Mouse (Mus musculus) heart, embryonic 10.5 days (tissue): ENCODE data around the gene Scfd2. TPM values are rescaled to one million over a fixed set of nuclear protein-coding genes. Genes with fewer than 3 reads are reported as not detected.

Experiments used
- DNase-seq: peaks from one replicate; pipeline ENCODE4 v3.0.0-alpha.2; 2017; ENCODE audit warnings: low spot score
- H3K27ac ChIP-seq: fragments of 300-500 bp; sonication (generic); 2 replicates; pipeline ENCODE4 v1.5.1; 2016; ENCODE audit warnings: mild to moderate bottlenecking
- H3K27me3 ChIP-seq: fragments of 300-500 bp; sonication (generic); 2 replicates; pipeline ENCODE4 v1.6.1; 2016; ENCODE audit warnings: mild to moderate bottlenecking; ENCODE audit not compliant: poor library complexity, insufficient read depth, severe bottlenecking
- H3K36me3 ChIP-seq: fragments of 300-500 bp; sonication (generic); 2 replicates; pipeline ENCODE4 v1.6.1; 2016; ENCODE audit warnings: mild to moderate bottlenecking, moderate library complexity
- H3K4me1 ChIP-seq: fragments of 300-500 bp; sonication (generic); 2 replicates; pipeline ENCODE4 v1.6.1; 2016; ENCODE audit warnings: mild to moderate bottlenecking
- H3K4me3 ChIP-seq: fragments of 300-500 bp; sonication (generic); 2 replicates; pipeline ENCODE4 v1.5.1; 2016; ENCODE audit warnings: mild to moderate bottlenecking, moderate library complexity
- H3K9me3 ChIP-seq: fragments of 300-500 bp; sonication (generic); 2 replicates; pipeline ENCODE4 v1.6.1; 2016; ENCODE audit warnings: mild to moderate bottlenecking, moderate library complexity
- WGBS: fragments of 180-500 bp; shearing (Covaris S2); methylation state at CpG from one replicate; pipeline ENCODE4 v1.1.7; 2016; 5-methylcytosine and 5-hydroxymethylcytosine counted together
- polyA plus RNA-seq: library from polyadenylated mRNA; unstranded; fragments of >200 nt; fragmentation: Nextera tagmentation; extraction: Ambion mirVana; gene quantifications from 2 replicates; pipeline ENCODE4 v1.2.1, GENCODE M21; 2016

Scfd2 gene
- polyA plus RNA-seq, 1 experiment from 2014 or later, result 17.3 TPM

GRCm38 (mm10) chr5:74175526-74176270 lies 355.9 kb downstream of the Scfd2 start:
- DNase-seq, result no peak
- Histone ChIP-seq H3K4me3 (0 out of 2 replicates have a peak overlapping the region, but pooled peaks have one; percentile 13), H3K27ac (peak overlapping the region; percentile 81), H3K4me1 (peaks cover 49% of the 10 kb centered on the region), H3K27me3 (no peaks in the 10 kb centered on the region), H3K36me3 (no peaks in the 10 kb centered on the region), H3K9me3 (no peaks in the 10 kb centered on the region)
- WGBS, result 43% methylated on average over 14 of the region's 14 CpGs

GRCm38 (mm10) chr5:74173162-74173844 lies 358.3 kb downstream of the Scfd2 start:
- Histone ChIP-seq H3K27me3 (no peaks in the 10 kb centered on the region), H3K4me3 (no peak overlapping the region), H3K27ac (peak overlapping the region; percentile 89), H3K36me3 (no peaks in the 10 kb centered on the region), H3K9me3 (no peaks in the 10 kb centered on the region), H3K4me1 (peaks cover 53% of the 10 kb centered on the region)
- no peak for DNase-seq
- WGBS, result 53% methylated on average over 18 of the region's 18 CpGs

- H3K4me3 ChIP-seq, result peak overlapping the region; percentile 28
- H3K36me3 ChIP-seq, result no peaks in the 10 kb centered on the region
- 26% methylated on average over 12 of the region's 12 CpGs for WGBS
- H3K4me1 ChIP-seq, result peaks cover 53% of the 10 kb centered on the region
- peak; percentile 88 for DNase-seq
- no peaks in the 10 kb centered on the region for H3K9me3 ChIP-seq
- H3K27me3 ChIP-seq, result no peaks in the 10 kb centered on the region
- H3K27ac ChIP-seq, result peak overlapping the region; percentile 89
Measured at GRCm38 (mm10) chr5:74172208-74172607, 359.4 kb downstream of the Scfd2 start.

GRCm38 (mm10) chr5:74171768-74172167 lies 359.8 kb downstream of the Scfd2 start:
- H3K27me3 ChIP-seq, result no peaks in the 10 kb centered on the region
- WGBS, result 65% methylated on average over 9 of the region's 9 CpGs
- DNase-seq, result no peak
- peaks cover 51% of the 10 kb centered on the region for H3K4me1 ChIP-seq
- no peaks in the 10 kb centered on the region for H3K9me3 ChIP-seq
- H3K36me3 ChIP-seq, result no peaks in the 10 kb centered on the region
- H3K4me3 ChIP-seq, result no peak overlapping the region
- H3K27ac ChIP-seq, result peak overlapping the region; percentile 89

- Histone ChIP-seq H3K27ac (peak overlapping the region; percentile 49; the same call in 1 of the 2 replicates), H3K36me3 (no peaks in the 10 kb centered on the region), H3K4me1 (peaks cover 47% of the 10 kb centered on the region), H3K27me3 (no peaks in the 10 kb centered on the region), H3K4me3 (no peak overlapping the region), H3K9me3 (no peaks in the 10 kb centered on the region)
- DNase-seq, result no peak
- 79% methylated on average over 3 of the region's 3 CpGs for WGBS
Measured at GRCm38 (mm10) chr5:74168085-74168484, 363.5 kb downstream of the Scfd2 start.

- peaks cover 47% of the 10 kb centered on the region for H3K4me1 ChIP-seq
- no peaks in the 10 kb centered on the region for H3K36me3 ChIP-seq
- H3K27me3 ChIP-seq, result no peaks in the 10 kb centered on the region
- H3K9me3 ChIP-seq, result no peaks in the 10 kb centered on the region
- no peak overlapping the region for H3K4me3 ChIP-seq
- 78% methylated on average over 3 of the region's 3 CpGs for WGBS
- no peak overlapping the region for H3K27ac ChIP-seq
- no peak for DNase-seq
Measured at GRCm38 (mm10) chr5:74166642-74167041, 364.9 kb downstream of the Scfd2 start.

- 82% methylated on average over 7 of the region's 7 CpGs for WGBS
- H3K27me3 ChIP-seq, result no peaks in the 10 kb centered on the region
- no peak for DNase-seq
- H3K9me3 ChIP-seq, result no peaks in the 10 kb centered on the region
- H3K4me1 ChIP-seq, result peaks cover 66% of the 10 kb centered on the region
- H3K36me3 ChIP-seq, result no peaks in the 10 kb centered on the region
- H3K27ac ChIP-seq, result peak overlapping the region; percentile 89
- H3K4me3 ChIP-seq, result no peak overlapping the region
Measured at GRCm38 (mm10) chr5:74164547-74164946, 367.0 kb downstream of the Scfd2 start.

- H3K4me3 ChIP-seq, result no peak overlapping the region
- H3K9me3 ChIP-seq, result no peaks in the 10 kb centered on the region
- peaks cover 2% of the 10 kb centered on the region; the same call in 1 of the 2 replicates for H3K36me3 ChIP-seq
- H3K4me1 ChIP-seq, result peaks cover 66% of the 10 kb centered on the region
- 80% methylated on average over 6 of the region's 6 CpGs for WGBS
- H3K27me3 ChIP-seq, result no peaks in the 10 kb centered on the region
- no peak for DNase-seq
- H3K27ac ChIP-seq, result peak overlapping the region; percentile 89
Measured at GRCm38 (mm10) chr5:74163141-74163540, 368.4 kb downstream of the Scfd2 start.

GRCm38 (mm10) chr5:74162013-74162412 lies 369.5 kb downstream of the Scfd2 start:
- H3K27ac ChIP-seq, result peak overlapping the region; percentile 89
- H3K36me3 ChIP-seq, result peaks cover 2% of the 10 kb centered on the region; the same call in 1 of the 2 replicates
- peaks cover 66% of the 10 kb centered on the region for H3K4me1 ChIP-seq
- no peaks in the 10 kb centered on the region for H3K9me3 ChIP-seq
- H3K27me3 ChIP-seq, result no peaks in the 10 kb centered on the region
- no peak for DNase-seq
- peak overlapping the region; percentile 53 for H3K4me3 ChIP-seq
- WGBS, result 40% methylated on average over 3 of the region's 3 CpGs

- WGBS, result 15% methylated on average over 15 of the region's 15 CpGs
- H3K4me3 ChIP-seq, result peak overlapping the region; percentile 53
- H3K36me3 ChIP-seq, result peaks cover 2% of the 10 kb centered on the region; the same call in 1 of the 2 replicates
- H3K4me1 ChIP-seq, result peaks cover 69% of the 10 kb centered on the region
- no peaks in the 10 kb centered on the region for H3K9me3 ChIP-seq
- peak; percentile 93 for DNase-seq
- peak overlapping the region; percentile 89 for H3K27ac ChIP-seq
- H3K27me3 ChIP-seq, result no peaks in the 10 kb centered on the region
Measured at GRCm38 (mm10) chr5:74161297-74161926, 370.1 kb downstream of the Scfd2 start.

- H3K27ac ChIP-seq, result peak overlapping the region; percentile 89
Measured at GRCm38 (mm10) chr5:74160349-74160748, 371.2 kb downstream of the Scfd2 start.

GRCm38 (mm10) chr5:74159906-74160305 lies 371.7 kb downstream of the Scfd2 start:
- peak; percentile 82 for DNase-seq
- H3K36me3 ChIP-seq, result peaks cover 2% of the 10 kb centered on the region; the same call in 1 of the 2 replicates
- WGBS, result 34% methylated on average over 7 of the region's 7 CpGs
- no peaks in the 10 kb centered on the region for H3K9me3 ChIP-seq
- H3K4me3 ChIP-seq, result no peak overlapping the region
- H3K27me3 ChIP-seq, result no peaks in the 10 kb centered on the region
- H3K27ac ChIP-seq, result peak overlapping the region; percentile 89
- H3K4me1 ChIP-seq, result peaks cover 79% of the 10 kb centered on the region

More at GRCm38 (mm10) chr5:74160349-74160748, 371.2 kb downstream of the Scfd2 start:
- peaks cover 2% of the 10 kb centered on the region; the same call in 1 of the 2 replicates for H3K36me3 ChIP-seq
- 43% methylated on average over 4 of the region's 4 CpGs for WGBS
- H3K4me1 ChIP-seq, result peaks cover 80% of the 10 kb centered on the region
- H3K27me3 ChIP-seq, result no peaks in the 10 kb centered on the region
- no peak overlapping the region for H3K4me3 ChIP-seq
- no peak for DNase-seq
- H3K9me3 ChIP-seq, result no peaks in the 10 kb centered on the region
